Mouse (Mus musculus) heart, adult 11 months (tissue): ENCODE results near the gene Mettl7b.
A peak's percentile ranks its signal among the peaks of the same experiment; 100 is the strongest.

Source experiments
- DNase-seq: peaks from one replicate; pipeline ENCODE4 v3.0.0; 2022

The Mettl7b gene

GRCm38 (mm10) chr10:128918246-128918645 is 42.5 kb downstream of the Mettl7b start:
- DNase-seq = peak; percentile 96

GRCm38 (mm10) chr10:128917400-128917799 is 43.4 kb downstream of the Mettl7b start:
- no peak for DNase-seq

- no peak for DNase-seq
These were observed 44.1 kb downstream of the Mettl7b start for GRCm38 (mm10) chr10:128916665-128917064.

- no peak for DNase-seq
These were observed 45.2 kb downstream of the Mettl7b start for GRCm38 (mm10) chr10:128915550-128915949.

- peak; percentile 95 for DNase-seq
These were observed 47.1 kb downstream of the Mettl7b start for GRCm38 (mm10) chr10:128913696-128914095.

- peak; percentile 97 for DNase-seq
These were observed 47.6 kb downstream of the Mettl7b start for GRCm38 (mm10) chr10:128913219-128913618.

GRCm38 (mm10) chr10:128912791-128913190 is 48.0 kb downstream of the Mettl7b start:
- DNase-seq = peak; percentile 83

GRCm38 (mm10) chr10:128912268-128912667 is 48.5 kb downstream of the Mettl7b start:
- peak; percentile 91 for DNase-seq

- DNase-seq = peak; percentile 94
These were observed 49.4 kb downstream of the Mettl7b start for GRCm38 (mm10) chr10:128911430-128911829.

- DNase-seq = peak; percentile 97
These were observed 50.5 kb downstream of the Mettl7b start for GRCm38 (mm10) chr10:128910066-128910841.

- DNase-seq = peak; percentile 100
These were observed 51.2 kb downstream of the Mettl7b start for GRCm38 (mm10) chr10:128909567-128910028.

GRCm38 (mm10) chr10:128908778-128909448 is 51.9 kb downstream of the Mettl7b start:
- DNase-seq = peak; percentile 91
